Mouse (Mus musculus) hindbrain, postnatal 0 days (tissue): ENCODE measurements around the gene Ccdc154. TPM values are rescaled to one million over a fixed set of nuclear protein-coding genes. Genes with fewer than 3 reads are reported as not detected.

Experiments used
- ATAC-seq: fragments of 200-750 bp; cut with Nextera tagmentation; 2 replicates; pipeline ENCODE4 v1.8.0; 2017; ENCODE audit warnings: mild to moderate bottlenecking, moderate TSS enrichment, moderate library complexity
- DNase-seq: peaks from one replicate; pipeline ENCODE4 v3.0.0-alpha.2; 2015; ENCODE audit warnings: low spot score
- H3K27ac ChIP-seq: fragments of 300-500 bp; sonication (generic); 2 replicates; pipeline ENCODE4 v1.5.1; 2014; ENCODE audit warnings: mild to moderate bottlenecking
- H3K27me3 ChIP-seq: fragments of 300-500 bp; sonication (generic); 2 replicates; pipeline ENCODE4 v1.6.1; 2014; ENCODE audit warnings: low read length, mixed read lengths; ENCODE audit not compliant: insufficient read depth
- H3K36me3 ChIP-seq: fragments of 300-500 bp; sonication (generic); 2 replicates; pipeline ENCODE4 v1.6.1; 2014; ENCODE audit warnings: low read length, mixed read lengths; ENCODE audit not compliant: insufficient read depth
- H3K4me1 ChIP-seq: fragments of 300-500 bp; sonication (generic); 2 replicates; pipeline ENCODE4 v1.6.1; 2014; ENCODE audit warnings: antibody characterized with exemption, low read length, mixed read lengths; ENCODE audit not compliant: insufficient read depth
- H3K4me2 ChIP-seq: fragments of 300-500 bp; sonication (generic); 2 replicates; pipeline ENCODE4 v1.6.1; 2014; ENCODE audit warnings: low read depth, mild to moderate bottlenecking, low read length, moderate library complexity, mixed read lengths
- H3K4me3 ChIP-seq: fragments of 300-500 bp; sonication (generic); 2 replicates; pipeline ENCODE4 v1.5.1; 2014; ENCODE audit warnings: low read length
- H3K9ac ChIP-seq: fragments of 300-500 bp; sonication (generic); replicated peaks from 2 replicates; pipeline ENCODE4 v1.6.1; 2014; ENCODE audit warnings: mild to moderate bottlenecking, low read length, moderate library complexity, mixed read lengths
- H3K9me3 ChIP-seq: fragments of 300-500 bp; sonication (generic); 2 replicates; pipeline ENCODE4 v1.6.1; 2016; ENCODE audit warnings: low read length, mixed read lengths
- CTCF ChIP-seq: IDR thresholded peaks from 2 replicates; pipeline ENCODE4 v1.5.1; 2016; ENCODE audit warnings: antibody characterized with exemption, control low read depth, low read depth
- WGBS: fragments of 180-500 bp; shearing (Covaris S2); extraction: QIAGEN DNeasy Blood & Tissue Kit; methylation state at CpG from one replicate; pipeline ENCODE4 v1.1.7; 2014; 5-methylcytosine and 5-hydroxymethylcytosine counted together
- polyA plus RNA-seq: library from polyadenylated mRNA; unstranded; fragments of >200 nt; fragmentation: Nextera tagmentation; extraction: Ambion mirVana; gene quantifications from 2 replicates; pipeline ENCODE4 v1.2.1, GENCODE M21; 2015
- total RNA-seq: library from RNA; depleted of rRNA; stranded (reverse); fragments of >200 nt; gene quantifications from 2 replicates; pipeline ENCODE4 v1.2.3, GENCODE M21; 2014

Ccdc154 gene
- total and polyA plus RNA-seq, 2 experiments from 2014 or later: not detected

DNA sequence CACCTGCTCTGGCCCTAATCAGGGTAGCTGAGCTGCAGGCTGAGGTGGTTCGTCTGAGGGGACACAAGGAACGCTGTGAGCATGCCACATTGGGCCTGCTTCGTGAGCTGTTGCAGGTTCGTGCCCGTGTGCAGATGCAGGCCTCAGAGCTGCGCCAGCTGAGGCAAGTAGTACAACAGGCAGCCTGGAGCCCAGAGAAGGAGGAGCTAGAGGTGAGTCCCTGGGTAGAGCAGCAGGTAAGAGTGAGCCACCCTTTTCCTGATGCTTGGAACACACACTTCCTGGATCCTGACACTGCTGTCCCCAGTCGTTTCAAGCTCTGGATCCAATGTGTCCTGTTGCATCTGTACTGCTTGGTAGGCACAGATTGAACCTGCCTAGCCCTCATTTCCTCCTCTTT lies 1.1 kb downstream of the Ccdc154 start:
- H3K27ac ChIP-seq: no peak overlapping the region
- no peak overlapping the region for H3K4me2 ChIP-seq
- no peaks in the 10 kb centered on the region for H3K9me3 ChIP-seq
- no peak for DNase-seq
- H3K36me3 ChIP-seq: peaks cover 29% of the 10 kb centered on the region
- no peak overlapping the region for H3K4me3 ChIP-seq
- 78% methylated on average over 7 of the region's 7 CpGs for WGBS
- H3K4me1 ChIP-seq: no peaks in the 10 kb centered on the region
- H3K27me3 ChIP-seq: no peaks in the 10 kb centered on the region
- ATAC-seq: no peak
- H3K9ac ChIP-seq: no peak overlapping the region
- TF ChIP-seq CTCF: no peak

DNA sequence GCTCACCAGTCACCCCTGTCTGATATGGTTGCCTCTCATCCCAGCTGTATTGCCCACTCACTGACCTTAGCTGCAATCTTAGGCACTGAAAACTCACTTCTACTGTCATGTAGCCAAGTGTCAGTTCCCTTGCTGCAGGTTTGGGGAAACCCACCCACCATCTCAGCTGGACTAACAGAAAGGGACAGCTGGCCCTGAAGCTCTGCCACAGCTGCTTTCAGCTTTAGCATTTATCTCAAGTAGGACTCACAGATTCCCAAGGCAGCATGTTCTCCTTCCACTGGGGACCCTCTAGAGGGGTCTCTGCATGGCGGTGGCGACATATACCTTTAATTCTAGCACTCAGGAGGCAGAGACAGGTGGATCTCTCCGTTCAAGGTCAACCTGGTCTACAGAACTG lies 2.5 kb downstream of the Ccdc154 start:
- ATAC-seq: no peak
- Histone ChIP-seq H3K27me3 (no peaks in the 10 kb centered on the region), H3K4me1 (no peaks in the 10 kb centered on the region), H3K9me3 (no peaks in the 10 kb centered on the region), H3K4me3 (no peak overlapping the region), H3K4me2 (no peak overlapping the region), H3K9ac (no peak overlapping the region), H3K27ac (no peak overlapping the region), H3K36me3 (peaks cover 19% of the 10 kb centered on the region)
- 87% methylated on average over 3 of the region's 3 CpGs for WGBS
- no peak for DNase-seq
- TF ChIP-seq CTCF: no peak

DNA sequence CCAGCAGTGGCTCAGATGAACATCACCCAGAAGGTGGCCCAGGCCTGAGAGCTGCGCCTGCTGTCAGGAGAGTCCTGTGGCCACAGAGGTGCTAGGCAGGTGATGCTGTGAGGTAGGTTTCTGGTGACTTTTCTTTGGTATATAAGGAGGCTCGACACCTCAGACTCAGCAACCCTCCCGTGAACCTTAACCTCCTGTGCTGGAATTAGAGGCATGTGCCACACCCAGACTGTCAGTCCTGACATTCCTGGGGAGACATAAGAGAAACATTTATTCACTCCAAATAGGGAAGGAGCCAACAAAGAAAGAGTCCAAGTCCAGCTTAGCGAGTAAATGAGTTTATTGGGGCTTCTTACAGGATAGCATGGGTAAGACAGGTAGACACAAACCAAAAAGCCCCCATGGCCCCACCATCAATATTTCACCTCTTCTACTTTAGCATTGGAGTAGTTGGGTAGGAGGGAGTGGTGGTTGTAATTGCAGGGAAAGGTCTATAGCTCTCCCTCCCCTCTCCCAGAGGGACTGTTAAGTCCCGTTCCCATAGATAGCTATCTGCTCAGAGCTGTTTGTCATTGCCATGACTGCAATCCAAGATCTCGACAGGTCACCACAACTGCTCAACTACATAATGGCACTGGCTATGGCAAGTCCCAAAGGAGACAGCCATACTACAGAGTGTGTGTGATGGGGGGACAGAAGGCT lies 3.9 kb downstream of the Ccdc154 start:
- 70% methylated on average over 6 of the region's 6 CpGs for WGBS
- Histone ChIP-seq H3K36me3 (peaks cover 7% of the 10 kb centered on the region), H3K4me1 (no peaks in the 10 kb centered on the region), H3K27ac (no peak overlapping the region), H3K4me3 (no peak overlapping the region), H3K9ac (no peak overlapping the region), H3K4me2 (no peak overlapping the region), H3K27me3 (no peaks in the 10 kb centered on the region), H3K9me3 (no peaks in the 10 kb centered on the region)
- DNase-seq (no peak), ATAC-seq (no peak)
- no peak for TF ChIP-seq CTCF

DNA sequence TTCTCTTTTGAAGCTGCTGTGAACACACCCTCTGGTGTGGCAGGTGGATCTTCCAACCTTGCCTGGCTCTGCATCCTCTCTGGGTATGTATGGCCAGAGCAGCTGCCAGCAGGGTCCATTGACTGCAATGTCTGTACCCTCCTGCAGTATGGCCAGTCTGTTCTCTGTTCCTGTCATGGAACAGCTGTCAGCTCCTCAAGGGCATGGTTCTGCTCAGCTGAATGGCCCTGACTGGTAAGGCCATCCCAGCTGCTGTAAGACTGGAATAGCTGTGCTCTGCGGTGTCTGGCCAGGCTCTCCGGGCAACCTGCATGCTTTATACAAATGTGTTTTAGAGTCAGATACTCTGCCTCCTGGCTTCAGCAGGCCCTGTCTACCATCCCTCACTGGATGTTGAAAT lies 7.4 kb downstream of the Ccdc154 start:
- Histone ChIP-seq H3K4me2 (no peak overlapping the region), H3K9ac (no peak overlapping the region), H3K27ac (no peak overlapping the region), H3K36me3 (no peaks in the 10 kb centered on the region), H3K9me3 (no peaks in the 10 kb centered on the region), H3K4me1 (no peaks in the 10 kb centered on the region), H3K4me3 (no peak overlapping the region), H3K27me3 (no peaks in the 10 kb centered on the region)
- 84% methylated on average over 2 of the region's 2 CpGs for WGBS
- no peak for TF ChIP-seq CTCF
- DNase-seq (no peak), ATAC-seq (no peak)

DNA sequence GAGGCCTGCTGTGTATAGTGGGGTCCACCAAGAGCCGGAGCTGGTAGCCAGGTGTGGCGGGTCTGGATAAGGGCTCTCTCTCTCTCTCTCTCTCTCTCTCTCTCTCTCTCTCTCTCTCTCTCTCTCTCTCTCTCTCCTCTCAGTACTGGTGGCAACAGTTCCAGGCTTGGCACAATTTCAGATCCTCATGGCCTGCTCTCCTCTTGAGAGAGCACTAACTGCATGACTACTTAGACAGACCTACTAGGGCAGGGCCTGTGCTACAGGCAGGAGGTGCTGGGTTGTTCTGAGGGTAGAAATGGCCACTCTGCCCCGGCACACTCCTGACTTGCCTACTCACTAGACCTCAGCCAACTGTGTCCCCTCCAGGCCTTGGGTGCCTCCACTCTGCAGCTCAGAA lies 10.3 kb downstream of the Ccdc154 start:
- Histone ChIP-seq H3K27ac (no peak overlapping the region), H3K9ac (no peak overlapping the region), H3K4me1 (no peaks in the 10 kb centered on the region), H3K9me3 (no peaks in the 10 kb centered on the region), H3K36me3 (no peaks in the 10 kb centered on the region), H3K27me3 (no peaks in the 10 kb centered on the region), H3K4me2 (no peak overlapping the region), H3K4me3 (no peak overlapping the region)
- TF ChIP-seq CTCF: no peak
- 79% methylated on average over 3 of the region's 3 CpGs for WGBS
- DNase-seq (no peak), ATAC-seq (no peak)

DNA sequence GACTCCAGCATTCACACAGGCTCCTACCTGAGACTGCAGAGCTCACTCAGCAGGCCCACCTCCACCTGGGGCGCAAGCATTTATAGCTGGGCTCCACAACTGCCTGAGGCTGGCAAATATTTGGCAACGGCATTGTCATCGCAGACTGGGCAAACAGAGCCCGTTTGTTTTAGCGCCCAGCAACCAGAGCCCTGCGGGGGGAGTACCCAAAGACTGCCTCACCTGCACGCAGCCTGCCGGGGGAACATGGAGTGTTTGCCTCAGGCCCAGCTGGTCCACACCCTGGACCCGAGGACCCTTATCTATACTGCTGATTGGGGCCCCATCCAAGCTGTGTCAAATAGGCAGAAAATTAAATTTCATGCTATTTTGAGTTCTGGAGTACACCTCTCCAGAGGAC lies 13.2 kb downstream of the Ccdc154 start, which contains the start of gene Gm38655:
Gene Gm38655, minus strand, starts transcription at position 61 of the 400 bp plus-strand sequence.
- no peaks in the 10 kb centered on the region for H3K36me3 ChIP-seq
- WGBS: 54% methylated on average over 9 of the region's 9 CpGs
- no peak within 1 kb of the TSS for H3K4me2 ChIP-seq
- TF ChIP-seq CTCF: no peak
- no peaks in the 10 kb centered on the region; the same call in 1 of the 2 replicates for H3K27me3 ChIP-seq
- ATAC-seq: no peak
- H3K4me1 ChIP-seq: no peaks in the 10 kb centered on the region
- H3K4me3 ChIP-seq: no peak within 1 kb of the TSS
- H3K9ac ChIP-seq: no peak within 1 kb of the TSS; the same call in 1 of the 2 replicates
- no peak for DNase-seq
- no peaks in the 10 kb centered on the region for H3K9me3 ChIP-seq
- no peak within 1 kb of the TSS for H3K27ac ChIP-seq

DNA sequence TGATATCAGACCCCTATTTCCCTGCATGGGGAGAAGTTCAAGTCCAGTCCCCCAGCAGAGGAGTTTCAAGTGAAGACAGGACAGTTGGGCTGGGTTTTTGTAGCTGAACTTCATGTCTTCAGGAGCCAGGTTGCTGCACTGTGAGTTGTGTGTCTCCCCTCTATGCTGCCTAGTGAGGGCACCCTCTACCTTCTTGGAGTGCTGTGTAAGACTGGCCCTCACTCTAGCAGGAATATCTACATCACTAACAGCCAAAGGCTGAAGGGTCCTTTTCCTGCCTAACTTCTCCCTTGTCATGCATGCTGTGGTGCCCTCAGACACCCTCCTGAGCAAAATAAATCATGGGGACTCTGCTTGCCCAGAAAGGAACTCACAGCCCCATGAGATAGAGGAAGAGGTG lies 21.0 kb downstream of the Ccdc154 start:
- no peaks in the 10 kb centered on the region for H3K36me3 ChIP-seq
- DNase-seq (no peak), ATAC-seq (no peak)
- peak overlapping the region; percentile 96 for H3K27ac ChIP-seq
- H3K9ac ChIP-seq: peak overlapping the region; percentile 89
- H3K4me1 ChIP-seq: peaks cover 7% of the 10 kb centered on the region; the same call in 1 of the 2 replicates
- H3K4me2 ChIP-seq: peak overlapping the region; percentile 93
- H3K9me3 ChIP-seq: no peaks in the 10 kb centered on the region
- 0 out of 2 replicates have a peak, but pooled peaks have one; percentile 13 for TF ChIP-seq CTCF
- no peaks in the 10 kb centered on the region; the same call in none of the 2 replicates for H3K27me3 ChIP-seq
- H3K4me3 ChIP-seq: peak overlapping the region; percentile 86; the same call in 1 of the 2 replicates
